Mouse (Mus musculus): ENCODE measurements around the gene Tmed1. TPM values are rescaled to one million over a fixed set of nuclear protein-coding genes. Genes with fewer than 3 reads are reported as not detected.
"Not testable (repeated sequence)": the region's sequence is repeated elsewhere in the genome, so short reads cannot be mapped to it uniquely, and the experiment has no call there.

The Tmed1 gene
- polyA plus RNA-seq, 1 experiment = 27.1 TPM

- no peak for DNase-seq (ENCODE audit: extremely low spot score in 1 of 2, low spot score in 1 of 2)
Observed at GRCm38 (mm10) chr9:21484065-21484464, 26.0 kb downstream of the Tmed1 start.

- no peak for DNase-seq (ENCODE audit: extremely low spot score in 1 of 2, low spot score in 1 of 2)
Observed at GRCm38 (mm10) chr9:21477707-21478106, 32.3 kb downstream of the Tmed1 start.

- no peak for DNase-seq (ENCODE audit: extremely low spot score in 1 of 2, low spot score in 1 of 2)
Observed at GRCm38 (mm10) chr9:21472913-21473312, 37.1 kb downstream of the Tmed1 start.

- DNase-seq (ENCODE audit: extremely low spot score in 1 of 2, low spot score in 1 of 2) = peak in 1 of 2 experiments; percentile 68
Observed at GRCm38 (mm10) chr9:21469032-21470024, 40.7 kb downstream of the Tmed1 start.

GRCm38 (mm10) chr9:21464565-21464928 is 45.5 kb downstream of the Tmed1 start:
- not testable (repeated sequence) for DNase-seq (ENCODE audit: extremely low spot score in 1 of 2, low spot score in 1 of 2)

GRCm38 (mm10) chr9:21463766-21464564 is 46.1 kb downstream of the Tmed1 start:
- no peak for DNase-seq (ENCODE audit: extremely low spot score in 1 of 2, low spot score in 1 of 2)

GRCm38 (mm10) chr9:21463138-21463590 is 46.9 kb downstream of the Tmed1 start:
- DNase-seq (ENCODE audit: extremely low spot score in 1 of 2, low spot score in 1 of 2) = peak in 1 of 2 experiments; percentile 58

GRCm38 (mm10) chr9:21460400-21460940 is 49.6 kb downstream of the Tmed1 start:
- no peak for DNase-seq (ENCODE audit: extremely low spot score in 1 of 2, low spot score in 1 of 2)

GRCm38 (mm10) chr9:21458821-21459220 is 51.2 kb downstream of the Tmed1 start:
- no peak for DNase-seq (ENCODE audit: extremely low spot score in 1 of 2, low spot score in 1 of 2)

Other genes with a start within 250 kb of the Tmed1 start
- 36.5 and 40.6 TPM in 2 replicates for gene Atg4d, start 245.0 kb downstream of the Tmed1 start, polyA plus RNA-seq (2012; rRNA removed)
- 42.5 and 44.6 TPM in 2 replicates for gene Kri1, start 222.3 kb downstream of the Tmed1 start, polyA plus RNA-seq (2012; rRNA removed)
- 65.2 and 66.2 TPM in 2 replicates for gene Cdkn2d, start 218.8 kb downstream of the Tmed1 start, polyA plus RNA-seq (2012; rRNA removed)
- 0.76 and 1.6 TPM in 2 replicates for gene Ap1m2, start 197.9 kb downstream of the Tmed1 start, polyA plus RNA-seq (2012; rRNA removed)
- 60.7 and 66.5 TPM in 2 replicates for gene Slc44a2, start 189.6 kb downstream of the Tmed1 start, polyA plus RNA-seq (2012; rRNA removed)
- 96.6 and 101 TPM in 2 replicates for gene Ilf3, start 142.4 kb downstream of the Tmed1 start, polyA plus RNA-seq (2012; rRNA removed)
- 47.6 and 48.7 TPM in 2 replicates for gene Qtrt1, start 98.4 kb downstream of the Tmed1 start, polyA plus RNA-seq (2012; rRNA removed)
- 95.8 and 97.7 TPM in 2 replicates for gene Dnm2, start 85.3 kb downstream of the Tmed1 start, polyA plus RNA-seq (2012; rRNA removed)
- 0.53 and 0.56 TPM in 2 replicates for gene AB124611, start 15.9 kb upstream of the Tmed1 start, polyA plus RNA-seq (2012; rRNA removed)
- gene Carm1, start 36.6 kb upstream of the Tmed1 start, polyA plus RNA-seq (2012; rRNA removed) = 63.6 and 74.3 TPM in 2 replicates
- gene Timm29, start 82.5 kb upstream of the Tmed1 start, polyA plus RNA-seq (2012; rRNA removed) = 53.2 TPM in 2 replicates
- 27.6 and 27.8 TPM in 2 replicates for gene Yipf2, start 82.6 kb upstream of the Tmed1 start, polyA plus RNA-seq (2012; rRNA removed)
- gene Smarca4, start 105.9 kb upstream of the Tmed1 start, polyA plus RNA-seq (2012; rRNA removed) = 77.8 and 83.8 TPM in 2 replicates
- 13.4 and 14.4 TPM in 2 replicates for gene Ldlr, start 213.2 kb upstream of the Tmed1 start, polyA plus RNA-seq (2012; rRNA removed)